Mouse (Mus musculus) embryonic facial prominence, embryonic 14.5 days (tissue): ENCODE results near the gene Pnpo. TPM values are rescaled to one million over a fixed set of nuclear protein-coding genes. Genes with fewer than 3 reads are reported as not detected.

ENCODE experiments used
- ATAC-seq: fragments of 200-750 bp; cut with Nextera tagmentation; 2 replicates; pipeline ENCODE4 v1.8.0; 2017; ENCODE audit warnings: low read depth, moderate number of reproducible peaks, moderate TSS enrichment
- DNase-seq: peaks from one replicate; pipeline ENCODE4 v3.0.0-alpha.2; 2015; ENCODE audit warnings: low spot score
- H3K27ac ChIP-seq: fragments of 300-500 bp; sonication (generic); replicated peaks from 2 replicates; pipeline ENCODE4 v1.5.1; 2014; ENCODE audit warnings: low read depth, mild to moderate bottlenecking, low read length, moderate library complexity
- H3K27me3 ChIP-seq: fragments of 300-500 bp; sonication (generic); replicated peaks from 2 replicates; pipeline ENCODE4 v1.6.1; 2014; ENCODE audit warnings: low read length; ENCODE audit not compliant: control insufficient read depth, insufficient read depth
- H3K36me3 ChIP-seq: fragments of 300-500 bp; sonication (generic); 2 replicates; pipeline ENCODE4 v1.6.1; 2014; ENCODE audit warnings: low read length, mixed read lengths; ENCODE audit not compliant: control insufficient read depth, insufficient read depth
- H3K4me1 ChIP-seq: fragments of 300-500 bp; sonication (generic); 2 replicates; pipeline ENCODE4 v1.6.1; 2014; ENCODE audit warnings: antibody characterized with exemption, low read length; ENCODE audit not compliant: control insufficient read depth, insufficient read depth
- H3K4me2 ChIP-seq: fragments of 300-500 bp; sonication (generic); 2 replicates; pipeline ENCODE4 v1.6.1; 2014; ENCODE audit warnings: low read depth, mild to moderate bottlenecking, low read length, moderate library complexity, mixed read lengths
- H3K4me3 ChIP-seq: fragments of 300-500 bp; sonication (generic); 2 replicates; pipeline ENCODE4 v1.5.1; 2014; ENCODE audit warnings: low read depth, mild to moderate bottlenecking, low read length
- H3K9ac ChIP-seq: fragments of 300-500 bp; sonication (generic); 2 replicates; pipeline ENCODE4 v1.6.1; 2014; ENCODE audit warnings: low read depth, mild to moderate bottlenecking, low read length, moderate library complexity, mixed read lengths
- H3K9me3 ChIP-seq: fragments of 300-500 bp; sonication (generic); 2 replicates; pipeline ENCODE4 v1.6.1; 2016; ENCODE audit warnings: low read length; ENCODE audit not compliant: control insufficient read depth
- WGBS: fragments of 180-500 bp; shearing (Covaris S2); extraction: QIAGEN DNeasy Blood & Tissue Kit; methylation state at CpG from one replicate; pipeline ENCODE4 v1.1.7; 2014; 5-methylcytosine and 5-hydroxymethylcytosine counted together
- polyA plus RNA-seq: library from polyadenylated mRNA; unstranded; fragments of >200 nt; fragmentation: Nextera tagmentation; extraction: Ambion mirVana; gene quantifications from 2 replicates; pipeline ENCODE4 v1.2.1, GENCODE M21; 2014

The Pnpo gene
- 26.8 and 27.4 TPM in 2 replicates for polyA plus RNA-seq

GRCm38 (mm10) chr11:96943746-96944304 is at the start of gene Pnpo:
TSS of gene Pnpo (minus strand) at chr11:96943986.
- WGBS, result under 1% methylated on average over 29 of the region's 29 CpGs
- Histone ChIP-seq H3K4me1 (peaks cover 9% of the 10 kb centered on the region; the same call in 1 of the 2 replicates), H3K27me3 (no peaks in the 10 kb centered on the region), H3K27ac (no peak within 1 kb of the TSS; the same call in 1 of the 2 replicates), H3K4me3 (peak within 1 kb of the TSS; percentile 52), H3K36me3 (no peaks in the 10 kb centered on the region), H3K4me2 (peak within 1 kb of the TSS; percentile 83), H3K9me3 (no peaks in the 10 kb centered on the region), H3K9ac (peak within 1 kb of the TSS; percentile 67)
- peak; percentile 99 for ATAC-seq
- DNase-seq, result peak; percentile 98

- Histone ChIP-seq H3K4me2 (no peak overlapping the region), H3K4me1 (peaks cover 6% of the 10 kb centered on the region; the same call in 1 of the 2 replicates), H3K36me3 (no peaks in the 10 kb centered on the region), H3K4me3 (no peak overlapping the region), H3K9me3 (no peaks in the 10 kb centered on the region), H3K9ac (no peak overlapping the region), H3K27me3 (peaks cover 15% of the 10 kb centered on the region), H3K27ac (no peak overlapping the region)
- DNase-seq (no peak), ATAC-seq (0 out of 2 replicates have a peak, but pooled peaks have one; percentile 10)
- 25% methylated on average over 8 of the region's 8 CpGs for WGBS
Measured at GRCm38 (mm10) chr11:96992722-96993311, 49.0 kb upstream of the Pnpo start.

GRCm38 (mm10) chr11:96991501-96991900 is 47.7 kb upstream of the Pnpo start:
- no peak overlapping the region for H3K4me2 ChIP-seq
- peaks cover 10% of the 10 kb centered on the region for H3K27me3 ChIP-seq
- no peak overlapping the region for H3K4me3 ChIP-seq
- 80% methylated on average over 5 of the region's 5 CpGs for WGBS
- no peak for DNase-seq
- H3K36me3 ChIP-seq, result no peaks in the 10 kb centered on the region
- H3K27ac ChIP-seq, result no peak overlapping the region
- H3K9ac ChIP-seq, result no peak overlapping the region
- H3K9me3 ChIP-seq, result no peaks in the 10 kb centered on the region
- peaks cover 7% of the 10 kb centered on the region; the same call in 1 of the 2 replicates for H3K4me1 ChIP-seq
- no peak for ATAC-seq

GRCm38 (mm10) chr11:96987873-96988655 is 44.3 kb upstream of the Pnpo start:
- peak overlapping the region; percentile 49 for H3K4me2 ChIP-seq

GRCm38 (mm10) chr11:96986463-96986862 is 42.7 kb upstream of the Pnpo start:
- no peak for DNase-seq

More at GRCm38 (mm10) chr11:96987873-96988655, 44.3 kb upstream of the Pnpo start:
- 4% methylated on average over 29 of the region's 31 CpGs for WGBS
- peak; percentile 45; the same call in 1 of the 2 replicates for ATAC-seq
- Histone ChIP-seq H3K4me3 (peak overlapping the region; percentile 27), H3K27ac (no peak overlapping the region), H3K9me3 (no peaks in the 10 kb centered on the region), H3K36me3 (no peaks in the 10 kb centered on the region), H3K4me1 (peaks cover 7% of the 10 kb centered on the region; the same call in 1 of the 2 replicates), H3K27me3 (peaks cover 10% of the 10 kb centered on the region; the same call in 1 of the 2 replicates), H3K9ac (peak overlapping the region; percentile 5; the same call in 1 of the 2 replicates)
- no peak for DNase-seq

GRCm38 (mm10) chr11:96984903-96985302 is 41.1 kb upstream of the Pnpo start:
- 18% methylated on average over 4 of the region's 4 CpGs for WGBS
- no peak for ATAC-seq
- DNase-seq, result no peak
- Histone ChIP-seq H3K27ac (no peak overlapping the region), H3K9me3 (no peaks in the 10 kb centered on the region), H3K27me3 (peaks cover 10% of the 10 kb centered on the region; the same call in 1 of the 2 replicates), H3K4me1 (peaks cover 7% of the 10 kb centered on the region; the same call in 1 of the 2 replicates), H3K4me3 (no peak overlapping the region), H3K4me2 (no peak overlapping the region), H3K36me3 (no peaks in the 10 kb centered on the region), H3K9ac (no peak overlapping the region)

More at GRCm38 (mm10) chr11:96986463-96986862, 42.7 kb upstream of the Pnpo start:
- WGBS, result 40% methylated on average over 3 of the region's 3 CpGs
- H3K27ac ChIP-seq, result no peak overlapping the region
- no peaks in the 10 kb centered on the region for H3K36me3 ChIP-seq
- H3K9ac ChIP-seq, result no peak overlapping the region
- H3K4me3 ChIP-seq, result no peak overlapping the region
- no peak overlapping the region for H3K4me2 ChIP-seq
- H3K4me1 ChIP-seq, result peaks cover 7% of the 10 kb centered on the region; the same call in 1 of the 2 replicates
- peaks cover 10% of the 10 kb centered on the region; the same call in 1 of the 2 replicates for H3K27me3 ChIP-seq
- H3K9me3 ChIP-seq, result no peaks in the 10 kb centered on the region
- no peak for ATAC-seq

- H3K4me3 ChIP-seq, result no peak within 1 kb of the TSS
- no peak for ATAC-seq
- H3K36me3 ChIP-seq, result no peaks in the 10 kb centered on the region
- no peak within 1 kb of the TSS for H3K9ac ChIP-seq
- 66% methylated on average over 7 of the region's 7 CpGs for WGBS
- H3K9me3 ChIP-seq, result no peaks in the 10 kb centered on the region
- no peak within 1 kb of the TSS for H3K27ac ChIP-seq
- H3K4me1 ChIP-seq, result peaks cover 7% of the 10 kb centered on the region; the same call in 1 of the 2 replicates
- DNase-seq, result no peak
- peaks cover 10% of the 10 kb centered on the region; the same call in 1 of the 2 replicates for H3K27me3 ChIP-seq
- H3K4me2 ChIP-seq, result no peak within 1 kb of the TSS
Measured at GRCm38 (mm10) chr11:96982859-96983258, 39.1 kb upstream of the Pnpo start, which contains the start of gene Sp2. TSS of gene Sp2 (minus strand) at chr11:96982959.

GRCm38 (mm10) chr11:96982355-96982754 is 38.6 kb upstream of the Pnpo start:
- no peak overlapping the region for H3K27ac ChIP-seq
- no peaks in the 10 kb centered on the region for H3K9me3 ChIP-seq
- H3K4me2 ChIP-seq, result no peak overlapping the region
- H3K36me3 ChIP-seq, result no peaks in the 10 kb centered on the region
- H3K9ac ChIP-seq, result no peak overlapping the region
- H3K4me1 ChIP-seq, result peaks cover 5% of the 10 kb centered on the region; the same call in 1 of the 2 replicates
- ATAC-seq (no peak), DNase-seq (peak; percentile 82)
- H3K27me3 ChIP-seq, result peaks cover 10% of the 10 kb centered on the region; the same call in 1 of the 2 replicates
- H3K4me3 ChIP-seq, result no peak overlapping the region
- WGBS, result 6% methylated on average over 5 of the region's 7 CpGs
